Mouse (Mus musculus) lung, embryonic 16.5 days (tissue): Measurements from ENCODE around the gene Slc15a5. TPM values are rescaled to one million over a fixed set of nuclear protein-coding genes. Genes with fewer than 3 reads are reported as not detected.

Source experiments
- ATAC-seq: fragments of 200-750 bp; cut with Nextera tagmentation; 2 replicates; pipeline ENCODE4 v1.8.0; 2017; ENCODE audit warnings: low read depth, mild to moderate bottlenecking, moderate library complexity
- H3K27ac ChIP-seq: fragments of 300-500 bp; sonication (generic); 2 replicates; pipeline ENCODE4 v1.5.1; 2014; ENCODE audit warnings: mild to moderate bottlenecking, control low read depth, low read length
- H3K27me3 ChIP-seq: fragments of 300-500 bp; sonication (generic); 2 replicates; pipeline ENCODE4 v1.6.1; 2014; ENCODE audit warnings: low read depth, low read length, mixed read lengths; ENCODE audit not compliant: control insufficient read depth, insufficient read depth
- H3K36me3 ChIP-seq: fragments of 300-500 bp; sonication (generic); 2 replicates; pipeline ENCODE4 v1.6.1; 2014; ENCODE audit warnings: low read length; ENCODE audit not compliant: control insufficient read depth, insufficient read depth
- H3K4me1 ChIP-seq: fragments of 300-500 bp; sonication (generic); replicated peaks from 2 replicates; pipeline ENCODE4 v1.6.1; 2014; ENCODE audit warnings: low read length, mixed read lengths; ENCODE audit not compliant: control insufficient read depth, insufficient read depth
- H3K4me2 ChIP-seq: fragments of 300-500 bp; sonication (generic); 2 replicates; pipeline ENCODE4 v1.6.1; 2014; ENCODE audit warnings: low read depth, low read length, control low read depth
- H3K4me3 ChIP-seq: fragments of 300-500 bp; sonication (generic); 2 replicates; pipeline ENCODE4 v1.5.1; 2014; ENCODE audit warnings: mild to moderate bottlenecking, low read length, control low read depth
- H3K9ac ChIP-seq: fragments of 300-500 bp; sonication (generic); 2 replicates; pipeline ENCODE4 v1.6.1; 2014; ENCODE audit warnings: low read length, control low read depth
- H3K9me3 ChIP-seq: fragments of 300-500 bp; sonication (generic); 2 replicates; pipeline ENCODE4 v1.6.1; 2016; ENCODE audit warnings: low read length; ENCODE audit not compliant: control insufficient read depth
- WGBS: fragments of 180-500 bp; shearing (Covaris S2); extraction: QIAGEN DNeasy Blood & Tissue Kit; methylation state at CpG from one replicate; pipeline ENCODE4 v1.1.7; 2014; 5-methylcytosine and 5-hydroxymethylcytosine counted together
- polyA plus RNA-seq: library from polyadenylated mRNA; unstranded; fragments of >200 nt; fragmentation: Nextera tagmentation; extraction: Ambion mirVana; gene quantifications from 2 replicates; pipeline ENCODE4 v1.2.1, GENCODE M21; 2015

Gene Slc15a5
- polyA plus RNA-seq, 1 experiment from 2014 or later: not detected

DNA sequence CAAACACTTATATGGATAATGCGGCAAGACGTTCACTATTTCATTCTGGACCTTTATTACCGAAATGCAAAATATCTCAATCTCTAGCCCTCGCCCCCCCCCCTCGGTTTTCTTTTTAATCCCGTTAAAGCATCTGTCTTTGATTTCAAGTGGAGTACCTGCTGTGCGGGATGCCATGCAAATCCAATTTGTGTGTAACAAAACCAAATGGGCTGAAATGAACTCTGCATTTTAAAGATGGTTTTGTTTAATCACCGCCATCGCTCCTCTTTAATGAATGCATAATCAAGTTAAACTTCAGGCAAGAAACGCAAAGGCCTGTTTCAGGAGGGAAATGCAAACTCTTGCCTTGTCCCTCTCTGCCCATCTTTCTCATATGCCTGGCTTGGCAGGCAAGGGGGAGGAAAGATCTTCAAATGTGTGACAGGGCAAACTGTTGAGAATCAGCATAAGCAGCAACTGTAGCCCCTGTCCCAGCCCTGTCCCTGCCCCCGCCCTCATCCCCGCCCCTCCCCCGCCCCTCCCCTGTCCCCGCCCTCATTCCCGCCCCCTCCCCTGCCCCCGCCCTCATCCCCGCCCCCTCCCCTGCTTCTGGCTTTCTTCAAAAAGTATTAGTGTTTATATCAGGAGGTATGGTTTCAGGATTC is 122.8 kb downstream of the Slc15a5 start:
- Histone ChIP-seq H3K36me3 (no peaks in the 10 kb centered on the region), H3K9me3 (no peaks in the 10 kb centered on the region), H3K4me2 (no peak overlapping the region), H3K27ac (no peak overlapping the region), H3K27me3 (no peaks in the 10 kb centered on the region), H3K4me1 (no peaks in the 10 kb centered on the region), H3K4me3 (no peak overlapping the region), H3K9ac (no peak overlapping the region)
- 45% methylated on average over 13 of the region's 17 CpGs for WGBS
- ATAC-seq: no peak

DNA sequence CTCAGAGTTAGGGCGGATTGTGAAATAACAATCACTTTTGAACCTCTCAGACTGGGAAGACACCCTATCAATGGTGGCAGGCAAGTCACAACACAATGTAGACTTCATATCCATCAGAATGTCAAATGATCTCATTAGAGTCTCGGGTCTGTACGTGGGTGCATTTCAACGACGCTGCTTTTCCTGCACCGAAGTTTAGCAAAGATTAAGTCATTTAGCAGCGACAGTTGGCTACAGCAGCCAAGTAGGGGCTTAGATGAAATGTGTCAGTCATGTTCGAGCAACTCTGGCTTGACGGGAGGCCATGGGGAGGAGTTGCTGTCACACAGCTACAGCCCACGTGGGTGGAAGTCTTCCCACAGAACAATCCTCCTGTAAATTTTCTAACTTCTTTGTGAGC is 133.2 kb downstream of the Slc15a5 start:
- no peak for ATAC-seq
- no peaks in the 10 kb centered on the region for H3K27me3 ChIP-seq
- no peaks in the 10 kb centered on the region for H3K36me3 ChIP-seq
- no peaks in the 10 kb centered on the region for H3K9me3 ChIP-seq
- H3K4me1 ChIP-seq: no peaks in the 10 kb centered on the region
- no peak overlapping the region for H3K4me2 ChIP-seq
- no peak overlapping the region for H3K4me3 ChIP-seq
- WGBS: 59% methylated on average over 10 of the region's 10 CpGs
- no peak overlapping the region for H3K9ac ChIP-seq
- no peak overlapping the region for H3K27ac ChIP-seq

DNA sequence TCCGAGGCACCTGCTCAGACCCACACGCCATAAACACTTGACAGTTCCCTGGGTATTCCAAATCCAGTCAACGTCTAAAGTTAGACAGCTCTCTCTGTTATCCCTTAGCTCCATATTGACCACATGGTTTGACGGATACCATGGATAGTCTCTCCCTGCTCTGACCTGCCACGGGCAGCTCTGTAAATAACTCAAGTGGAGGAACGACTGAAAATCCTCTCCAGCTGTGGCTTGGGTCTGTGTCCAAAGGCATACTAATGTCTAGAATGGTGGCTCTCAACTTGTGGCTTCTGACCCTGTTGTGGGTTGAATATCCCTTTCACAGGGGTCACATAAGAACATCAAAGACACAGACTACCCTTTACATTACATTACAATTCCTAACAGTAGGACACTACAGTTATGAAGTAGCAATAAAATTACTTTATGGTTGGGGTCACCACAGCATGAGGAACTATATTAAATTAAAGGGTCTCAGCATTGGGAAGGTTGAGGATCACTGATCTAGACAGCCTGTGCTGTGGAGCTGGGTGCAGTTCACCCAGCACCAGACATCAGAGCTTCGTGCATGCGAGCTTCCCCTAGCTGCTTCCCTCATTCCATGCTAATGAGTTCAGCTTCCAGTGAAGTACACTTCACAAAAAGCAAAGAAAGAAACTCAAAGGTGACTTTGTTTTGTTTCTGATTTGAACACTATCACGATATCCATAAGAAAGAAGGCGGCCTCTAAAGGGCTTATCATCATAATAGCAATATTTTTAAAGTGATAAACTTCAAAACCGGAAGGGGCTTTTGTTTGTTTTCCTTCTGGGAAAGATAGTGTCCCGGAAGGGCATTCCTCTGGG is 139.1 kb downstream of the Slc15a5 start:
- no peak; the same call in 1 of the 2 replicates for ATAC-seq
- Histone ChIP-seq H3K9ac (no peak overlapping the region), H3K9me3 (no peaks in the 10 kb centered on the region), H3K4me3 (no peak overlapping the region), H3K4me1 (peaks cover 12% of the 10 kb centered on the region), H3K27ac (peak overlapping the region; percentile 18; the same call in 1 of the 2 replicates), H3K36me3 (no peaks in the 10 kb centered on the region), H3K27me3 (no peaks in the 10 kb centered on the region), H3K4me2 (no peak overlapping the region)
- 39% methylated on average over 12 of the region's 12 CpGs for WGBS

DNA sequence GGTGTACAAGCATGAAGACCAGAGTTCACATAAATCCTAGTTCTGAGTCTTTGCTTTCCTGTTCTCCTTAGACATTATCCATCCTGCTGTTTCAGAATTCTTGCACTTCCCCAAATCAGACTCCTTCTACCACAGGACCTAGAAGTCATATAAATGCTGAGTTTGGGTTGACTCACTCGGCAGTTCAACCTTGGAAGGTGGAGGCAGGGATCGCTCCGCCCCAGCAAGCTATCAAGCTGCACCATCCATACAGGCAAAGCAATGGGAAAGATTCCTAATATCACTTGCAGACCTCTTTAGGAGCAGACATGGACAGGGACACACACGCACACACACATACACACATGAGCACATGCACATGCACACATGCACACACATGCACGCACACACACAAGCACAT is 142.2 kb downstream of the Slc15a5 start:
- Histone ChIP-seq H3K36me3 (no peaks in the 10 kb centered on the region), H3K4me2 (no peak overlapping the region), H3K9me3 (no peaks in the 10 kb centered on the region), H3K27ac (no peak overlapping the region), H3K4me3 (no peak overlapping the region), H3K27me3 (no peaks in the 10 kb centered on the region), H3K9ac (no peak overlapping the region), H3K4me1 (peaks cover 22% of the 10 kb centered on the region)
- WGBS: 93% methylated on average over 5 of the region's 5 CpGs
- ATAC-seq: no peak

DNA sequence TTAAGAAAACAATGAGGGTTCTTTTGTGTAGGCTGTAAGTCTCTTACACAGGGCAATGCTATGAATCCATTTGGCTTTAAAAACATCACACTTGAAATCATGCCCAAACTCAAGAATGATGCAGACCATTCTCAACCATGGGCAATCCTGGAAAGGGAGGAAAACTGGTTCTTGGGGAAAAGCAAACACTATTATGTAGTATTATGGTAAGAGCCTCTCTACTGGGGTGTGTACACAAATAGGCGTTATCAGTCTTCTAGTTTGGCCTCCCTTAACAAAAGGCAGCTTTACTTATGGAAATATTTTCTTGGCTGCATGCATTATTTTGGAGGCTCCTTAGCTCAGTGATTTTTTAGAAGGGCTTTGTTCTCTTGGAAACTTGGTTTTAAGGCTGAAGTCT is 143.4 kb downstream of the Slc15a5 start:
- Histone ChIP-seq H3K27ac (peak overlapping the region; percentile 50), H3K4me3 (no peak overlapping the region)
- peak; percentile 70 for ATAC-seq

DNA sequence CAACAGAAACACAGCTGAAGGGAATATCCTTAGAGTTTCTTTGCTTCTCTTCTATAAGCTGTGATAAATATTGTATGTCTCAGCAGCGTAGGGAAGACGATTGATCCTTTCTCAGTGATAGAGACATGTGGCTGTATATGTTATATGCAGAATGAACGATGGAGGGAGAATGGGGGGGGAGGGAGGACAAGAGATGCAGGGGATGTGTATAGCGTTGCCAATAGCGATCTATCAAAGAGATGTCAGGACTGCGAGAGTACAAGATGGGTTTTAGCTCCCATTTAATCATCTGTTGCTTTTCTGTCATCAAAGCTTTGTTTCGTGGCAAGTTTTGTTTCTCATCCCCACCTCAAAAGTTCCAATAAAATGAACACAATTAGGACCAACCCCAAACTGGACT is 143.9 kb downstream of the Slc15a5 start:
- Histone ChIP-seq H3K27ac (peak overlapping the region; percentile 62), H3K27me3 (no peaks in the 10 kb centered on the region), H3K4me1 (peaks cover 20% of the 10 kb centered on the region), H3K4me2 (peak overlapping the region; percentile 55), H3K4me3 (no peak overlapping the region), H3K9me3 (no peaks in the 10 kb centered on the region), H3K9ac (no peak overlapping the region), H3K36me3 (no peaks in the 10 kb centered on the region)
- ATAC-seq: peak; percentile 21
- 32% methylated on average over 7 of the region's 7 CpGs for WGBS

More for the DNA sequence above, 143.4 kb downstream of the Slc15a5 start:
- no peak overlapping the region for H3K9ac ChIP-seq
- H3K9me3 ChIP-seq: no peaks in the 10 kb centered on the region
- H3K4me1 ChIP-seq: peaks cover 23% of the 10 kb centered on the region
- H3K4me2 ChIP-seq: no peak overlapping the region
- no peaks in the 10 kb centered on the region for H3K27me3 ChIP-seq
- 39% methylated on average over 1 of the region's 1 CpGs for WGBS
- no peaks in the 10 kb centered on the region for H3K36me3 ChIP-seq

DNA sequence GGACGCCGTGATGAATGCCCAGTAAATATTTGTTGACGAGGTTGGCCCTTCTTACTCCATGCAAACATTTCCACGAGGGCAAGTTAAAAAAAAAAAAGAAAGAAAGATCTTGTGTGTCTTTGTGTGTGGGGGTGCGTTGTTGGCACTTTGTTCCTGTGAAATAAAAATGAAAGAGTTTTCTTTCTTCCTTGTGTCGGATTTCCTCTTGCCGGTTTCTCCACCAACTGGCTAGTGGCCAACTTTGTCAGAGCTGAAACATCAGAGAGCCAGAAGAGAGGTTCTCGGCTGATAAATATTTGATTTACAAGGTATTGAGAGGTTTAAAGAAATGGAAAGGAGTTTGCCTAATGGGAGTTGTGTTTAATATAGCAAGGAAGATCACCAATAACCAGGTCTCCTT is 144.4 kb downstream of the Slc15a5 start:
- 6% methylated on average over 8 of the region's 8 CpGs for whole genome bisulfite sequencing
- Histone ChIP-seq H3K4me1 (peaks cover 17% of the 10 kb centered on the region), H3K9me3 (no peaks in the 10 kb centered on the region), H3K27ac (peak overlapping the region; percentile 74), H3K9ac (no peak overlapping the region), H3K4me3 (peak overlapping the region; percentile 29), H3K4me2 (peak overlapping the region; percentile 55), H3K27me3 (no peaks in the 10 kb centered on the region), H3K36me3 (no peaks in the 10 kb centered on the region)
- ATAC-seq: peak; percentile 42

DNA sequence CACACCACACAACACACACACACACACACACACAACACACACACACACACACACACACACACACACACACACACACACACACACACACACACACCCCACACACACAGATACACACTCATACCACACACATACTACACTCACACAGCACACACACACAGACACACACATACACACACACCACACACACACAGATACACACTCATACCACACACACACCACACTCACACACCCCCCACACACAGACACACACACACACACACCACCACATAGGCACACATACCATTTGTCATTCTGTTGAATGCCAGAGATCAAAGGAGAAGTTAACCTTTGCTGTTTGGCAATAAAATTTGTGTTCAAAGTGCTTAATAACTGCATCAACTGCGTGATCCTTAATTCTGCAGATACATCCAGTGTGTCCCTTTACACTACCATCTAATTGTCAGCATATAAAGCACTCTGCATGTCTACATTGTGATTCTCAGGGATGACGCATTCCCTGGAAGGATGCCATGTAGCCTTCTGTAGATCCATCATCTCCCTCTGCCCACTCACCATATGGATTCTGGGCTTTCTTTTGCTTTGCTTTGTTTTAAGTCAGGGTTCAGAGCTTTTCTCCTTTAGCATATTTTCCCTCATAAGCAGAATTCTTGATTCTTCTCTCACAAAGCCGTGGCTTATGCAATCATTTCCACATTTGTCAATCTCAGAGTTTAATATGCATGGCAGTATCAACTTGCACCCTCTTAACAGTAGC is 145.0 kb downstream of the Slc15a5 start:
- 14% methylated on average over 3 of the region's 3 CpGs for WGBS
- Histone ChIP-seq H3K4me3 (peak overlapping the region; percentile 29), H3K36me3 (no peaks in the 10 kb centered on the region), H3K9me3 (no peaks in the 10 kb centered on the region), H3K4me1 (peaks cover 17% of the 10 kb centered on the region), H3K9ac (no peak overlapping the region), H3K27ac (peak overlapping the region; percentile 74), H3K27me3 (no peaks in the 10 kb centered on the region), H3K4me2 (peak overlapping the region; percentile 55)
- peak; percentile 58 for ATAC-seq
